Mouse (Mus musculus): Measurements from ENCODE around the gene Cnnm2. TPM values are rescaled to one million over a fixed set of nuclear protein-coding genes. Genes with fewer than 3 reads are reported as not detected.

Gene Cnnm2
- polyA plus RNA-seq, 1 experiment from 2014 or later: 3.4 TPM

- 0 out of 2 replicates have a peak, but pooled peaks cover 3% of the 10 kb centered on the region for H3K36me3 ChIP-seq
- WGBS: 52% methylated on average over 6 of the region's 6 CpGs
- ATAC-seq (ENCODE audit: insufficient number of reproducible peaks, insufficient read depth, low FRiP score, low TSS enrichment, low read depth): no peak
- H3K27me3 ChIP-seq: no peaks in the 10 kb centered on the region
- no peaks in the 10 kb centered on the region for H3K9me3 ChIP-seq
- H3K9ac ChIP-seq: peak overlapping the region; percentile 6; the same call in 1 of the 2 replicates
- H3K27ac ChIP-seq: no peak overlapping the region
- no peak overlapping the region for H3K4me3 ChIP-seq
- H3K4me2 ChIP-seq: no peak overlapping the region
- H3K4me1 ChIP-seq: peaks cover 9% of the 10 kb centered on the region; the same call in 1 of the 2 replicates
These were observed 94.8 kb downstream of the Cnnm2 start for GRCm38 (mm10) chr19:46856232-46856631.

- Histone ChIP-seq H3K9me3 (no peaks in the 10 kb centered on the region), H3K4me1 (peaks cover 9% of the 10 kb centered on the region; the same call in 1 of the 2 replicates), H3K4me2 (no peak overlapping the region), H3K27ac (no peak overlapping the region), H3K4me3 (no peak overlapping the region), H3K27me3 (no peaks in the 10 kb centered on the region), H3K36me3 (0 out of 2 replicates have a peak, but pooled peaks cover 3% of the 10 kb centered on the region), H3K9ac (no peak overlapping the region; the same call in 1 of the 2 replicates)
- 28% methylated on average over 10 of the region's 10 CpGs for WGBS
- ATAC-seq (ENCODE audit: insufficient number of reproducible peaks, insufficient read depth, low FRiP score, low TSS enrichment, low read depth): no peak
These were observed 95.4 kb downstream of the Cnnm2 start for GRCm38 (mm10) chr19:46856780-46857179.

DNA sequence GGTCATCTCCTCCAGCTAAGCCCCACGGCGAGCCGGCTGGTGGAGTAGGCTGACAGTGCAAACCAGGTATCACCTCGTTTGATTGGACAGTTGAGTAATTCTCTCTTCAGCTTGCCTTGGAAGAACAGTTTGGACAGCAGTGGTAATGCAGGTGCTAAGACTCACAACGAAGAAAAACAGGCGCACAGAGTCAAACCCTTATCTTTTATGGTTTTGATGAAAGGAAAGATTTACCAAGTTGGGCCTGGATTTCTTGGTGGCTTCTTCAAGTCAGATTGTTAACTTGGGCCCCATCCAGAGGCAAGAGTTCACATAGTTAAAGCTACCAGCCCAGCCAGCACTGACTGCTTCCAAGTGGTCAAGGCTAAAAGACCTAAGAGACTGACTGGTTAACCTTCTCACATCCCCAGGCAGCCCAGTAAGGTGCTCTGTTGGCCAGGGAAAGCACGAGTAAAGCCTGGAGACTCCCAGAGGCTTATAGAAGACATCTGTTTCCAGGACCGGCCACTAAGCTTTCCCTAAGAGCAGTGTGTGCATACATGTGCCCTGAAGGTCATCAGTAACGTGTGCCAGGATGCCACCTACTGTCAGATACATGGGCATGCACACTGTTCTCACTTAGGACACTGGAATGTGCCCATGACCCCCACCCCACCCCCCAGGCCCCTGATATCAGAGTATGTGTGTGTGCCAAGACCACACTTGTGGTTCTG is 96.0 kb downstream of the Cnnm2 start:
- Histone ChIP-seq H3K4me3 (no peak overlapping the region), H3K4me1 (peaks cover 9% of the 10 kb centered on the region; the same call in 1 of the 2 replicates), H3K9me3 (no peaks in the 10 kb centered on the region), H3K27ac (no peak overlapping the region), H3K27me3 (no peaks in the 10 kb centered on the region), H3K36me3 (0 out of 2 replicates have a peak, but pooled peaks cover 3% of the 10 kb centered on the region), H3K9ac (no peak overlapping the region), H3K4me2 (no peak overlapping the region)
- 56% methylated on average over 9 of the region's 9 CpGs for WGBS
- ATAC-seq (ENCODE audit: insufficient number of reproducible peaks, insufficient read depth, low FRiP score, low TSS enrichment, low read depth): no peak

DNA sequence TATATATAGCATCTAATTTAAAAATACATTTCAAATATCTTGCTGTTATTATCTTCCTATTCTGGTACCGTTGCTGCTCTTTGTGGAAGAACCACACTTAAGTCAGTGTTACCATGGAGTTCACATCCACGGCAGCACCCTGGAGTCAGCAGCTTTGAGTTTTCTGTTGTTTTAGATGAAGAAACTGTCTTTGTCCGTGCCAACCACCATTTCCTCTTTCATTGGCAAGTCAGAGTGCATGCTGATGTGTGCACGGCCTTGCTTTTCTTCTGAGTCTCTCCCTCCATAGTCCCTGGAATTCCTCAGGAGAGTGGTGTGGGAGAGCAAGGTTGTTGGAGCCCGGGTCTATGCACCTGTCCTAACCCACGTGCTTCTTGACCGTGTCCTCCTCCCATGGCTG is 96.8 kb downstream of the Cnnm2 start:
- 92% methylated on average over 7 of the region's 7 CpGs for WGBS
- H3K27ac ChIP-seq: no peak overlapping the region
- no peak for ATAC-seq (ENCODE audit: insufficient number of reproducible peaks, insufficient read depth, low FRiP score, low TSS enrichment, low read depth)
- no peaks in the 10 kb centered on the region for H3K9me3 ChIP-seq
- no peak overlapping the region for H3K4me3 ChIP-seq
- no peak overlapping the region for H3K4me2 ChIP-seq
- no peak overlapping the region for H3K9ac ChIP-seq
- no peaks in the 10 kb centered on the region for H3K27me3 ChIP-seq
- H3K36me3 ChIP-seq: 0 out of 2 replicates have a peak, but pooled peaks cover 3% of the 10 kb centered on the region
- peaks cover 9% of the 10 kb centered on the region; the same call in 1 of the 2 replicates for H3K4me1 ChIP-seq

DNA sequence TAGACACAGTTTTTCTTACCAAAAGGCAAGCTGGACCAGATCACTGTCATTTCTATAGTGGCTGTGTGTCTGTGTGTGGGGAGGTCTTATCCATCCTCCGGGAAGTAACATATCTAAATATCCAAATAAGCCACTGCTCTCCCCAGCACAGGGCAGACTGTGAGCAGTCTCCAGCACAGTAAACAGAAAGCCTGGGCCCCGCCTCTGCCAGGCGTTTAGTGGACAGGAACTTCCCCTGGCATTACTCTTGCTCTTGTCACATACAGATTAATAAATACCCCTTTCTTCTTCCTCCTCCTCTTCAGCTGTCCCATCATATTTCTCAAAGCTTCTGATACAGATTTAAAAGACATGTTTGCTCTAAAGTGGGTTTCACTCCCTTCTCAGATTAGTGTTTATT is 101.2 kb downstream of the Cnnm2 start:
- no peaks in the 10 kb centered on the region for H3K9me3 ChIP-seq
- no peak overlapping the region for H3K4me3 ChIP-seq
- 60% methylated on average over 3 of the region's 3 CpGs for WGBS
- H3K27ac ChIP-seq: no peak overlapping the region
- H3K4me2 ChIP-seq: no peak overlapping the region
- peaks cover 8% of the 10 kb centered on the region for H3K4me1 ChIP-seq
- ATAC-seq (ENCODE audit: insufficient number of reproducible peaks, insufficient read depth, low FRiP score, low TSS enrichment, low read depth): no peak
- H3K36me3 ChIP-seq: 0 out of 2 replicates have a peak, but pooled peaks cover 3% of the 10 kb centered on the region
- no peak overlapping the region for H3K9ac ChIP-seq
- no peaks in the 10 kb centered on the region for H3K27me3 ChIP-seq

GRCm38 (mm10) chr19:46863236-46863927 is 102.0 kb downstream of the Cnnm2 start:
- Histone ChIP-seq H3K27ac (no peak overlapping the region), H3K4me2 (no peak overlapping the region), H3K4me3 (no peak overlapping the region), H3K9ac (no peak overlapping the region), H3K27me3 (no peaks in the 10 kb centered on the region), H3K4me1 (peaks cover 8% of the 10 kb centered on the region), H3K9me3 (no peaks in the 10 kb centered on the region), H3K36me3 (0 out of 2 replicates have a peak, but pooled peaks cover 3% of the 10 kb centered on the region)
- ATAC-seq (ENCODE audit: insufficient number of reproducible peaks, insufficient read depth, low FRiP score, low TSS enrichment, low read depth): no peak
- 85% methylated on average over 17 of the region's 17 CpGs for WGBS

DNA sequence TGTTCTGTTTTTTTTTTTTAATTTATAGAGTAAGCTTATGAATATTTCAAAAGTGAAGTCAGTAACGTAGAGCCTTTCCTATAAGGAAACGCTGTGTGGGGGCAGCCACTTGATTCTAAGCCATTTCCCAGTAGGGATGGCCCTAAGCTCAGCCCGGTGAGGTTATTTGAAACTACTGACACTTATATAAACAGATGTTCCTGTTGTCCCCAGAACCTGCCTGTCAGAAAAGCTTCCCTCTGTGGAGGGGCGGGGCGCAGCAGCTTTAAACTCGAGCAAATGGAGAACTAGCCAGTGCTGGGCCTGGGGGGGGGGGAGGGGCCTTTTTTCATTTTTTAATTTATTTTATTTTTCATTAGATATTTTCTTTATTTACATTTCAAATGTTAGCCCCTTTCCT is 102.7 kb downstream of the Cnnm2 start:
- Histone ChIP-seq H3K4me1 (peaks cover 8% of the 10 kb centered on the region), H3K27ac (no peak overlapping the region), H3K4me3 (no peak overlapping the region), H3K4me2 (no peak overlapping the region), H3K9ac (no peak overlapping the region), H3K9me3 (no peaks in the 10 kb centered on the region), H3K36me3 (no peaks in the 10 kb centered on the region), H3K27me3 (no peaks in the 10 kb centered on the region)
- WGBS: 45% methylated on average over 6 of the region's 6 CpGs
- no peak for ATAC-seq (ENCODE audit: insufficient number of reproducible peaks, insufficient read depth, low FRiP score, low TSS enrichment, low read depth)

DNA sequence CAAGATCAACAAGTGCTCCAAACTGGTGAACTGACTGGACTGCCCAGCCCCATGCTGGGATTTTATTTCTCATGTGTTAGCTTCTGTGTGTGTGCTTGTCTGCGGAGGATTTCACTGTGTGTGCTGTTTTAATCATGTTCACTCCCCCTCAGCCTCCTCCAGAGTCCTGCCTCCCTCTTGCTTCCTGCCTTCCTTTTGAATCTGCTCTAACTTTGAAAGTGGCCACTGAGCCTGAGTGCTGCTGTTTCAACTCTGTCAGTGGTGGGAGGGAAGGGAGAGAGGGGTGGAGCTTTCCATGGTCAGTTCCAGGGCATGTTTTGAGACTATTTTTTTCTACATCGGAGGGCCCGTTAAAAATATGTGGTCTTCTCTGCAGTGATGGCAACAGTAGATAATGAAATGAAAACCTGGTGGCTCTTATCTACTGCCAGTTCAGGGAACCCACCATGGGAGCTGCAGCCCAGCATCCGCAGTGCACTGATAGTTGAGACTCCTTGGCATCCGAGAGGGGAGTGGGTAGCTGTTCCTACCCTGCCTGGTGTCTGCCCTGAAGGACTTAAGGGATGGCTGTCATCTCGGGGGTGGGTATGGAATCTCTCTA is 103.4 kb downstream of the Cnnm2 start:
- ATAC-seq (ENCODE audit: insufficient number of reproducible peaks, insufficient read depth, low FRiP score, low TSS enrichment, low read depth): no peak
- Histone ChIP-seq H3K27me3 (no peaks in the 10 kb centered on the region), H3K4me1 (peaks cover 8% of the 10 kb centered on the region), H3K27ac (no peak overlapping the region), H3K36me3 (no peaks in the 10 kb centered on the region), H3K9ac (no peak overlapping the region), H3K4me3 (no peak overlapping the region), H3K4me2 (no peak overlapping the region), H3K9me3 (no peaks in the 10 kb centered on the region)
- 54% methylated on average over 6 of the region's 6 CpGs for WGBS

GRCm38 (mm10) chr19:46865381-46865780 is 104.0 kb downstream of the Cnnm2 start:
- Histone ChIP-seq H3K9me3 (no peaks in the 10 kb centered on the region), H3K4me1 (peaks cover 8% of the 10 kb centered on the region), H3K9ac (no peak overlapping the region), H3K4me3 (no peak overlapping the region), H3K36me3 (no peaks in the 10 kb centered on the region), H3K27me3 (no peaks in the 10 kb centered on the region), H3K27ac (no peak overlapping the region), H3K4me2 (no peak overlapping the region)
- whole genome bisulfite sequencing: 92% methylated on average over 4 of the region's 4 CpGs
- ATAC-seq (ENCODE audit: insufficient number of reproducible peaks, insufficient read depth, low FRiP score, low TSS enrichment, low read depth): no peak

GRCm38 (mm10) chr19:46869049-46869448 is 107.7 kb downstream of the Cnnm2 start:
- Histone ChIP-seq H3K4me2 (no peak overlapping the region), H3K36me3 (no peaks in the 10 kb centered on the region), H3K9me3 (no peaks in the 10 kb centered on the region), H3K9ac (no peak overlapping the region; the same call in 1 of the 2 replicates), H3K27ac (no peak overlapping the region), H3K4me1 (peaks cover 8% of the 10 kb centered on the region), H3K4me3 (no peak overlapping the region), H3K27me3 (no peaks in the 10 kb centered on the region)
- 55% methylated on average over 11 of the region's 11 CpGs for WGBS
- no peak for ATAC-seq (ENCODE audit: insufficient number of reproducible peaks, insufficient read depth, low FRiP score, low TSS enrichment, low read depth)

- Histone ChIP-seq H3K27ac (no peak overlapping the region), H3K27me3 (no peaks in the 10 kb centered on the region), H3K36me3 (no peaks in the 10 kb centered on the region), H3K9ac (no peak overlapping the region), H3K4me2 (no peak overlapping the region), H3K4me1 (peaks cover 6% of the 10 kb centered on the region), H3K9me3 (no peaks in the 10 kb centered on the region), H3K4me3 (no peak overlapping the region)
- 0 out of 2 replicates have a peak, but pooled peaks have one; percentile 44 for ATAC-seq (ENCODE audit: insufficient number of reproducible peaks, insufficient read depth, low FRiP score, low TSS enrichment, low read depth)
- 9% methylated on average over 6 of the region's 6 CpGs for WGBS
These were observed 108.1 kb downstream of the Cnnm2 start for GRCm38 (mm10) chr19:46869526-46869925.
